Mouse (Mus musculus): ENCODE data around the gene Nlrp9b. TPM values are rescaled to one million over a fixed set of nuclear protein-coding genes. Genes with fewer than 3 reads are reported as not detected.
"Not testable (repeated sequence)": the region's sequence is repeated elsewhere in the genome, so short reads cannot be mapped to it uniquely, and the experiment has no call there.

Nlrp9b gene
- not detected in 2 replicates for polyA plus RNA-seq (2012; rRNA removed)
- not detected in 2 replicates for polyA plus RNA-seq (2014; fragmentation: Nextera tagmentation; extraction: Ambion mirVana)

DNA sequence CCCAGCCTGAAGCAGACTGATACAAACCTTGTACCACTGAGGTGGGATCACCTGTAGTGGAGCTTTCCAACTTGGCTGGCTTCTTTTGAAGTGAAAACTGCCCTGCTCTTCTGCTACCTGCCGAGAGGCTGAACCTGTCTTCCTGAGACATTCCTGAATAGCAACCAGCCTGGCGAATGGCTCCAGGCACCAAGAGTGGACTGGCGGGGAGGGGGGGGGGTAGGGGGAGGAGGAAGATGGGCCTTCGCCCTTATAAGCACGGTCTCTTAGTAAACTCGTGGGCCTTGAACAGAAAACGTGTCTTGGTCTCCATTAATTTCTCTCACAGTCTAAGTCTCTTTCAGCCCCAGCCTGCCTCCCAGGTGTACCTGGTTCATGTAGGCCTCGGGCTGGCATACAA, at the start of gene Nlrp9b:
TSS of gene Nlrp9b (plus strand) at position 301 of the 400 bp plus-strand sequence.
- not testable (repeated sequence) for DNase-seq (ENCODE audit: low spot score); H3K9me3 ChIP-seq (ENCODE audit: control insufficient read depth, low read length); H3K27ac ChIP-seq (replicated peaks; ENCODE audit: low read depth, low read length); H3K4me1 ChIP-seq (ENCODE audit: control insufficient read depth, insufficient read depth, low read length); H3K9ac ChIP-seq (ENCODE audit: low read depth, low read length, severe bottlenecking); H3K4me3 ChIP-seq (replicated peaks; ENCODE audit: low read length); H3K36me3 ChIP-seq (ENCODE audit: control insufficient read depth, insufficient read depth, low read length); ATAC-seq (ENCODE audit: low FRiP score, low read depth); H3K27me3 ChIP-seq (ENCODE audit: control insufficient read depth, insufficient read depth, low read length); H3K4me2 ChIP-seq (replicated peaks; ENCODE audit: low read depth, low read length, severe bottlenecking)
- 58% methylated on average over 7 of the region's 8 CpGs for WGBS

GRCm38 (mm10) chr7:19944709-19945108, 46.6 kb upstream of the Nlrp9b start:
- WGBS = 87% methylated on average over 8 of the region's 8 CpGs
- Histone ChIP-seq H3K4me2 (replicated peaks; ENCODE audit: low read depth, low read length, severe bottlenecking) (no peak overlapping the region), H3K36me3 (ENCODE audit: control insufficient read depth, insufficient read depth, low read length) (no peaks in the 10 kb centered on the region), H3K4me3 (replicated peaks; ENCODE audit: low read length) (no peak overlapping the region), H3K27me3 (ENCODE audit: control insufficient read depth, insufficient read depth, low read length) (no peaks in the 10 kb centered on the region), H3K9ac (ENCODE audit: low read depth, low read length, severe bottlenecking) (no peak overlapping the region), H3K9me3 (ENCODE audit: control insufficient read depth, low read length) (no peaks in the 10 kb centered on the region), H3K27ac (replicated peaks; ENCODE audit: low read depth, low read length) (no peak overlapping the region), H3K4me1 (ENCODE audit: control insufficient read depth, insufficient read depth, low read length) (0 out of 2 replicates have a peak, but pooled peaks cover under 1% of the 10 kb centered on the region)
- DNase-seq (ENCODE audit: low spot score) (no peak), ATAC-seq (ENCODE audit: low FRiP score, low read depth) (no peak)
- TF ChIP-seq POLR2A (IDR thresholded peaks at IDR 0.05; ENCODE audit: borderline replicate concordance, extremely low read depth, insufficient read depth, insufficient read length) = no peak

GRCm38 (mm10) chr7:19945201-19945600, 46.1 kb upstream of the Nlrp9b start:
- no peak for DNase-seq (ENCODE audit: low spot score)
- no peak for ATAC-seq (ENCODE audit: low FRiP score, low read depth)
- WGBS = 86% methylated on average over 5 of the region's 5 CpGs

DNA sequence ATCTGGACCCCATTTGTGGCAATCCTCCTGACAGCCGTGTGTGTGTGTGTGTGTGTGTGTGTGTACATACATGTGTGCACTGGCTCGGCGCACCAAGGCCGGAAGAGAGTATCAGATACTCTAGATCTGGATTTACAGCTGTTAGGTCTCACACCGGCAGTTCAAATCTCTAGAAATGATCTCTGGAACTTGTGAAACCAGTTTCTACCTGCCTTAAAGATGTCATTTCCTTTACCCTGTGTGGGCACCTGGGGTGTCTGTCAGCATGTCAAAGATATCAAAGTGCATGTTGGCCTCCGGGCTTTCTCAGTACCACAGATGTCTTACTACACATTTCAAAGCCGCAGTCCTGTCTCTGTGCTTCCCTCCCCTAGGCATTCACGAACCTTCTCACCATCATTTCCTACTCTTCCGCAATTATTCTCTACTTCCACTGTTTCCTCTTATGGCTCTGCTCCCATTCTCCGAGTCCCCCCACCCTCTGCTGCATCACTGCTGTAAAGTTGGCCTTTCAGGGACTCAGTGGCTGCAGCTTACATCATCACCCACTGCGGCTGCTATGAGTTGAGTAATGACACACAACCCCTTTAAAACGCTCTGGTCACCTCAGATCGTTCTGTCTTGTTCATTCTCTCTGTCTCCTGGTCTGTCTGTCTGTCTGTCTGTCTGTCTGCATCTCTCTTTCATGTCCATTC, 45.3 kb upstream of the Nlrp9b start:
- no peak overlapping the region for H3K27ac ChIP-seq (replicated peaks; ENCODE audit: low read depth, low read length)
- H3K27me3 ChIP-seq (ENCODE audit: control insufficient read depth, insufficient read depth, low read length) = no peaks in the 10 kb centered on the region
- ATAC-seq (ENCODE audit: low FRiP score, low read depth) (no peak), DNase-seq (ENCODE audit: low spot score) (peak; percentile 17)
- H3K4me3 ChIP-seq (replicated peaks; ENCODE audit: low read length) = no peak overlapping the region
- H3K4me1 ChIP-seq (ENCODE audit: control insufficient read depth, insufficient read depth, low read length) = no peaks in the 10 kb centered on the region
- no peak overlapping the region for H3K4me2 ChIP-seq (replicated peaks; ENCODE audit: low read depth, low read length, severe bottlenecking)
- no peaks in the 10 kb centered on the region for H3K9me3 ChIP-seq (ENCODE audit: control insufficient read depth, low read length)
- no peak overlapping the region for H3K9ac ChIP-seq (ENCODE audit: low read depth, low read length, severe bottlenecking)
- no peaks in the 10 kb centered on the region for H3K36me3 ChIP-seq (ENCODE audit: control insufficient read depth, insufficient read depth, low read length)
- WGBS = 81% methylated on average over 13 of the region's 13 CpGs
- TF ChIP-seq POLR2A (IDR thresholded peaks at IDR 0.05; ENCODE audit: borderline replicate concordance, extremely low read depth, insufficient read depth, insufficient read length) = no peak

More at GRCm38 (mm10) chr7:19945201-19945600, 46.1 kb upstream of the Nlrp9b start:
- Histone ChIP-seq H3K4me3 (replicated peaks; ENCODE audit: low read length) (no peak overlapping the region), H3K27ac (replicated peaks; ENCODE audit: low read depth, low read length) (no peak overlapping the region), H3K9ac (ENCODE audit: low read depth, low read length, severe bottlenecking) (no peak overlapping the region), H3K27me3 (ENCODE audit: control insufficient read depth, insufficient read depth, low read length) (no peaks in the 10 kb centered on the region), H3K36me3 (ENCODE audit: control insufficient read depth, insufficient read depth, low read length) (no peaks in the 10 kb centered on the region), H3K4me1 (ENCODE audit: control insufficient read depth, insufficient read depth, low read length) (no peaks in the 10 kb centered on the region), H3K9me3 (ENCODE audit: control insufficient read depth, low read length) (no peaks in the 10 kb centered on the region), H3K4me2 (replicated peaks; ENCODE audit: low read depth, low read length, severe bottlenecking) (no peak overlapping the region)
- no peak for TF ChIP-seq POLR2A (IDR thresholded peaks at IDR 0.05; ENCODE audit: borderline replicate concordance, extremely low read depth, insufficient read depth, insufficient read length)

GRCm38 (mm10) chr7:19948956-19949355, 42.3 kb upstream of the Nlrp9b start:
- WGBS = 74% methylated on average over 12 of the region's 12 CpGs
- no peak overlapping the region for H3K9ac ChIP-seq (ENCODE audit: low read depth, low read length, severe bottlenecking)
- no peak for ATAC-seq (ENCODE audit: low FRiP score, low read depth)

More at GRCm38 (mm10) chr7:19948956-19949355, 42.3 kb upstream of the Nlrp9b start:
- Histone ChIP-seq H3K4me1 (ENCODE audit: control insufficient read depth, insufficient read depth, low read length) (no peaks in the 10 kb centered on the region), H3K27ac (replicated peaks; ENCODE audit: low read depth, low read length) (no peak overlapping the region), H3K36me3 (ENCODE audit: control insufficient read depth, insufficient read depth, low read length) (no peaks in the 10 kb centered on the region), H3K4me2 (replicated peaks; ENCODE audit: low read depth, low read length, severe bottlenecking) (no peak overlapping the region), H3K27me3 (ENCODE audit: control insufficient read depth, insufficient read depth, low read length) (no peaks in the 10 kb centered on the region), H3K9me3 (ENCODE audit: control insufficient read depth, low read length) (no peaks in the 10 kb centered on the region), H3K4me3 (replicated peaks; ENCODE audit: low read length) (no peak overlapping the region)
- no peak for DNase-seq (ENCODE audit: low spot score)
- TF ChIP-seq POLR2A (IDR thresholded peaks at IDR 0.05; ENCODE audit: borderline replicate concordance, extremely low read depth, insufficient read depth, insufficient read length) = no peak
